Mouse (Mus musculus) liver, adult 2 months (tissue): ENCODE results near the gene Epas1. TPM values are rescaled to one million over a fixed set of nuclear protein-coding genes. Genes with fewer than 3 reads are reported as not detected.

Source experiments
- DNase-seq: peaks from one replicate; pipeline ENCODE4 v3.0.0-alpha.2; 2011; ENCODE audit warnings: low read depth, low spot score; ENCODE audit errors: extremely low read depth
- H3K27ac ChIP-seq: fragments of 200-500 bp; replicated peaks from 2 replicates; pipeline ENCODE4 v1.5.1; 2012; ENCODE audit warnings: low read depth, mild to moderate bottlenecking, control low read depth, inconsistent platforms, low read length; ENCODE audit not compliant: insufficient read depth
- H3K27me3 ChIP-seq: fragments of 200-500 bp; 2 replicates; pipeline ENCODE4 v1.6.1; 2012; ENCODE audit warnings: mild to moderate bottlenecking, moderate library complexity, low read length, inconsistent platforms; ENCODE audit not compliant: control insufficient read depth, insufficient read depth
- H3K36me3 ChIP-seq: fragments of 200-500 bp; 2 replicates; pipeline ENCODE4 v1.6.1; 2012; ENCODE audit warnings: low read length, inconsistent platforms; ENCODE audit not compliant: control insufficient read depth, insufficient read depth
- H3K4me1 ChIP-seq: fragments of 200-500 bp; 2 replicates; pipeline ENCODE4 v1.6.1; 2011; ENCODE audit warnings: low read length; ENCODE audit not compliant: control insufficient read depth, insufficient read depth
- H3K4me3 ChIP-seq: fragments of 200-500 bp; 2 replicates; pipeline ENCODE4 v1.5.1; 2011; ENCODE audit warnings: low read depth, mild to moderate bottlenecking, control low read depth, low read length, moderate library complexity; ENCODE audit not compliant: insufficient read depth
- H3K79me2 ChIP-seq: fragments of 200-500 bp; 2 replicates; pipeline ENCODE4 v1.6.1; 2012; ENCODE audit warnings: inconsistent platforms, mild to moderate bottlenecking, low read length, moderate library complexity; ENCODE audit not compliant: control insufficient read depth, insufficient read depth
- H3K9ac ChIP-seq: fragments of 200-500 bp; 2 replicates; pipeline ENCODE4 v1.6.1; 2012; ENCODE audit warnings: low read depth, mild to moderate bottlenecking, control low read depth, inconsistent platforms, low read length
- CTCF ChIP-seq: fragments of 200-500 bp; IDR thresholded peaks from 2 replicates; pipeline ENCODE4 v1.5.1; 2011; ENCODE audit warnings: low read depth, low read length, control low read depth
- POLR2A ChIP-seq: fragments of 200-500 bp; IDR thresholded peaks from 2 replicates; pipeline ENCODE4 v1.6.1; 2011; ENCODE audit warnings: low read length, control low read depth; ENCODE audit not compliant: insufficient read depth; ENCODE audit errors: extremely low read depth
- WGBS: fragments of 180-500 bp; shearing (Covaris S2); methylation state at CpG from one replicate; pipeline ENCODE4 v1.1.7; 2018; 5-methylcytosine and 5-hydroxymethylcytosine counted together
- polyA plus RNA-seq: library from polyadenylated mRNA; depleted of rRNA; stranded (reverse); fragments of >200 nt; gene quantifications from 2 replicates; pipeline ENCODE4 v1.2.3, GENCODE M21; 2012
- total RNA-seq: library from RNA; depleted of rRNA; stranded (reverse); fragments of >200 nt; gene quantifications from 2 replicates; pipeline ENCODE4 v1.2.3, GENCODE M21; 2014

Gene Epas1
- total and polyA plus RNA-seq, 2 experiments, result 34.8 to 41.3 TPM

- Histone ChIP-seq H3K27ac (no peak overlapping the region), H3K4me3 (no peak overlapping the region), H3K4me1 (peaks cover 27% of the 10 kb centered on the region), H3K9ac (no peak overlapping the region), H3K36me3 (peaks cover 8% of the 10 kb centered on the region), H3K27me3 (no peaks in the 10 kb centered on the region), H3K79me2 (peaks cover 44% of the 10 kb centered on the region)
- WGBS, result 93% methylated on average over 13 of the region's 13 CpGs
- no peak for TF ChIP-seq CTCF
- TF ChIP-seq POLR2A, result no peak
- no peak for DNase-seq
Observed at GRCm38 (mm10) chr17:86797031-86797430, 43.5 kb downstream of the Epas1 start.

DNA sequence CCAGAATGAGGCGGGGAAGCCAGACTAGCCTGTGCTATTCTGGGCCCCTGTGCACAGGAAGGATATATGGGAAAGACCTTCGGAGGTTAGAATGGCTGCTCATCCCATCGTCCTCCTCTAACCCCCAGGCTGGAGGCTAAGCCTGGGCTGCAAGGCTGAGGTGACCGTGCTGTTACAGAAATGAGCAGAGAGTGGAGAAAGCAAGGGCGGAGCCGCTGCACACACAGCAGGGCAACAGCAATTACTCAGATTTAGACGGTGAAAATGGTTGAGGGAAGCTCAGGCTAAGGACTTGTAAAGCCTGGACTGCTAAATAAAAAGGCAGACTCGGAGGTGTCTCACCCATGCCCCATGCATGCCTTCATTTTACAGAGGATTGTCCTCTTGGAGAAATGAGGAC, 45.0 kb downstream of the Epas1 start:
- Histone ChIP-seq H3K4me1 (peaks cover 27% of the 10 kb centered on the region), H3K4me3 (no peak overlapping the region), H3K79me2 (peaks cover 32% of the 10 kb centered on the region), H3K27ac (peak overlapping the region; percentile 15; the same call in 1 of the 2 replicates), H3K36me3 (peaks cover 8% of the 10 kb centered on the region), H3K9ac (no peak overlapping the region), H3K27me3 (no peaks in the 10 kb centered on the region)
- WGBS, result 65% methylated on average over 8 of the region's 8 CpGs
- no peak for DNase-seq
- no peak for TF ChIP-seq CTCF
- no peak for TF ChIP-seq POLR2A

DNA sequence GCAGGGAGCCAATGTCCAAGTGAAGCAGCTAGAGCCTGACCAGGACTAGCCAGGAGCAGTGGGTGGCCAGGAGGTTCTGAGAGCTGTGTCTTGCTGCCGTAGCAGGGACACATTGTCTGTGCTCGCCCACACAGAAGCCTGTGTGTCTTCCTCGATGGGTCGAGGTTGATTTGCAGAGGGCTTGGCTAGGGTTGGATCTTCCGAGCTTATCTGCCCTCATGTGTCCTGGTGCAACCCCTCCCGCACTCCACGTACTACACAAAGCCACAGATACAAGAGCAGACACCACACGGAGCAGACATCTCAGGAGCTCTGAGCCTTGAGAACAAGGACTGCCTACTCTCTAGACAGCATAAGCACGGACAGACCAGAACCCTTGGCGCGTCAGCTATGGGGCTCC, 45.5 kb downstream of the Epas1 start:
- Histone ChIP-seq H3K4me3 (no peak overlapping the region), H3K4me1 (peaks cover 25% of the 10 kb centered on the region), H3K36me3 (peaks cover 8% of the 10 kb centered on the region), H3K79me2 (peaks cover 32% of the 10 kb centered on the region), H3K27me3 (no peaks in the 10 kb centered on the region), H3K27ac (0 out of 2 replicates have a peak overlapping the region, but pooled peaks have one; percentile 15), H3K9ac (no peak overlapping the region)
- WGBS, result 70% methylated on average over 11 of the region's 11 CpGs
- no peak for TF ChIP-seq POLR2A
- no peak for TF ChIP-seq CTCF
- no peak for DNase-seq

- Histone ChIP-seq H3K4me1 (peaks cover 15% of the 10 kb centered on the region), H3K36me3 (peaks cover 19% of the 10 kb centered on the region), H3K4me3 (no peak overlapping the region), H3K79me2 (peaks cover 31% of the 10 kb centered on the region), H3K27ac (no peak overlapping the region), H3K27me3 (no peaks in the 10 kb centered on the region), H3K9ac (no peak overlapping the region)
- DNase-seq, result no peak
- WGBS, result 65% methylated on average over 12 of the region's 12 CpGs
- TF ChIP-seq CTCF (no peak), POLR2A (no peak)
Observed at GRCm38 (mm10) chr17:86800535-86800934, 47.0 kb downstream of the Epas1 start.

GRCm38 (mm10) chr17:86801213-86801815, 47.8 kb downstream of the Epas1 start:
- Histone ChIP-seq H3K4me1 (peaks cover 11% of the 10 kb centered on the region), H3K36me3 (peaks cover 27% of the 10 kb centered on the region), H3K4me3 (no peak overlapping the region), H3K27me3 (no peaks in the 10 kb centered on the region), H3K79me2 (peaks cover 28% of the 10 kb centered on the region), H3K27ac (peak overlapping the region; percentile 54), H3K9ac (no peak overlapping the region)
- 77% methylated on average over 11 of the region's 11 CpGs for WGBS
- TF ChIP-seq POLR2A, result no peak
- TF ChIP-seq CTCF, result no peak
- DNase-seq, result no peak

GRCm38 (mm10) chr17:86801876-86802275, 48.4 kb downstream of the Epas1 start:
- Histone ChIP-seq H3K9ac (no peak overlapping the region), H3K36me3 (peaks cover 31% of the 10 kb centered on the region), H3K4me1 (peaks cover 6% of the 10 kb centered on the region; the same call in 1 of the 2 replicates), H3K79me2 (peaks cover 23% of the 10 kb centered on the region), H3K27ac (peak overlapping the region; percentile 54), H3K4me3 (no peak overlapping the region), H3K27me3 (no peaks in the 10 kb centered on the region)
- DNase-seq, result no peak
- TF ChIP-seq CTCF (no peak), POLR2A (no peak)
- WGBS, result 71% methylated on average over 9 of the region's 9 CpGs
